Mouse (Mus musculus) testis, adult 2 months (tissue): ENCODE measurements at regions not wholly inside any gene's neighbourhood (a gene's known extent, or its start where the extent isn't known, plus 50 kb on each side); places are given as distances from the start of the nearest gene placed in this dataset.

Experiments used
- H3K27ac ChIP-seq: fragments of 200-500 bp; 2 replicates; pipeline ENCODE4 v1.5.1; 2012; ENCODE audit warnings: low read depth, low read length; ENCODE audit not compliant: control insufficient read depth, insufficient read depth
- H3K27me3 ChIP-seq: fragments of 200-500 bp; 2 replicates; pipeline ENCODE4 v1.6.1; 2012; ENCODE audit warnings: mild to moderate bottlenecking, low read length, moderate library complexity; ENCODE audit not compliant: control insufficient read depth, insufficient read depth
- H3K36me3 ChIP-seq: fragments of 200-500 bp; 2 replicates; pipeline ENCODE4 v1.6.1; 2012; ENCODE audit warnings: mild to moderate bottlenecking, low read length; ENCODE audit not compliant: control insufficient read depth, insufficient read depth
- H3K4me1 ChIP-seq: fragments of 200-500 bp; 2 replicates; pipeline ENCODE4 v1.6.1; 2012; ENCODE audit warnings: low read length; ENCODE audit not compliant: control insufficient read depth, insufficient read depth
- H3K4me3 ChIP-seq: fragments of 200-500 bp; 2 replicates; pipeline ENCODE4 v1.5.1; 2012; ENCODE audit warnings: low read depth, mild to moderate bottlenecking, low read length, moderate library complexity, mixed read lengths; ENCODE audit not compliant: control insufficient read depth
- CTCF ChIP-seq: fragments of 200-500 bp; IDR thresholded peaks from 2 replicates; pipeline ENCODE4 v1.5.1; 2012; ENCODE audit warnings: low read depth, mild to moderate bottlenecking, inconsistent platforms, low read length, moderate library complexity; ENCODE audit not compliant: control insufficient read depth, insufficient read depth, insufficient replicate concordance
- POLR2A ChIP-seq: fragments of 200-500 bp; IDR thresholded peaks from 2 replicates; pipeline ENCODE4 v1.6.1; 2012; ENCODE audit warnings: low read depth, mild to moderate bottlenecking, inconsistent platforms, low read length, moderate library complexity; ENCODE audit not compliant: control insufficient read depth

DNA sequence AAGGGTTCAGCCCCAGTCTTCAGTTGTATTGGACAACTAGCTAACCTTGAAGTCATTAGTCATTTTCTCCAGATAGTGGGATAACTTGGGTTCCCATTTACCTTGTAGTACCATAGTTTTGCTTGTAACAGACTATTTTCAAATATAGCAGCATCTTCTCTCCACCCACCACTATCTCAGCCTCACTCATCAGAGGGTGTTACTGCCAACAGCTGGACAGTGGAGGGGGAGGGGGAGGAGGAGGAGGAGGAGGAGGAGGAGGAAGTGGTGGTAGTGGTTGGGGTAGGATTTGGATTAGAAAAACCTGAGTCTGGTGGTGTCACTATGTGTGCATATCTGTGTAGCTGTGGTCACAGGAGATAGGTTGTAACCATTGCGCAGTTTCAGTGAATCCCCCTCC lies 69.6 kb upstream of the Six2 start:
- Histone ChIP-seq H3K36me3 (no peaks in the 10 kb centered on the region), H3K27me3 (no peaks in the 10 kb centered on the region), H3K4me1 (no peaks in the 10 kb centered on the region), H3K27ac (no peak overlapping the region), H3K4me3 (no peak overlapping the region)
- TF ChIP-seq POLR2A = no peak
- TF ChIP-seq CTCF = no peak

DNA sequence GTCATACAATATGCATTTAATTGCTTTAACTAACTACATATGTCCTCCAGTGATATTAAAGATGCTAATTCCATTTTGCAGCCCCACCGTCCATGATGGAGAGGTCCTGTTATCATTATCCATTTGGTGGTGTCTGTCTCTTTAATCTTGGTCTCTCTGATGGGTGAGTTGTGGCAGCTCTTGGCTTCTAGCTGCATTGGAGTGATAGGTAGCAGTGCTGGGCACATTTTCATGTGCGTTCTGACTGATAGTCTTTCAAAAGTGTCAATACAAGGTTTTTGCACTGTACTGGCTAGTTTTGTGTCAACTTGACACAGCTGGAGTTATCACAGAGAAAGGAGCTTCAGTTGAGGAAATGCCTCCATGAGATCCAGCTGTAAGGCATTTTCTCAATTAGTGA lies 67.5 kb upstream of the Six2 start:
- no peaks in the 10 kb centered on the region for H3K27me3 ChIP-seq
- H3K4me1 ChIP-seq = no peaks in the 10 kb centered on the region
- no peak overlapping the region for H3K4me3 ChIP-seq
- H3K27ac ChIP-seq = no peak overlapping the region
- no peaks in the 10 kb centered on the region for H3K36me3 ChIP-seq
- TF ChIP-seq POLR2A = no peak
- TF ChIP-seq CTCF = no peak

DNA sequence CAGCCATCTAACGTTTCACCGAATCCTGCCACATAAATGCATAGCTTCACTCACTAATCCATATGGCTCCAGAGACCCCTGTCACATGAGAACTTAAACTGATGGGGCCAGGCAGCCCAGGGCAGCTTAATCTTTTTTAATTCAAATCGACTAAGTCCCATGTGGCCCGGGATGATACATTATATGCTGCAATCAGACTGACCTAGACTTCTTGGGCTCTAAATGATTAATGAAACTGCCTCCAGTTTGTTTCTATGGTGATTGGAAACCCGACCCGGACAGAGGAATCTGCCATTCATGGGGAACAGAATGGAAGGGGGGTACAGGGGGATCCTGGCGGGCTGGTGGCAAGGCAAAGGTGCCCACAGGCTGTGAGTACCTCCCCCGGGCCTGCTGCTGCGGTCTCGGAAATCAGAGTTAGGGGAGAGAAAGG lies 60.6 kb upstream of the Six2 start:
- H3K27me3 ChIP-seq = no peaks in the 10 kb centered on the region
- no peak overlapping the region for H3K4me3 ChIP-seq

DNA sequence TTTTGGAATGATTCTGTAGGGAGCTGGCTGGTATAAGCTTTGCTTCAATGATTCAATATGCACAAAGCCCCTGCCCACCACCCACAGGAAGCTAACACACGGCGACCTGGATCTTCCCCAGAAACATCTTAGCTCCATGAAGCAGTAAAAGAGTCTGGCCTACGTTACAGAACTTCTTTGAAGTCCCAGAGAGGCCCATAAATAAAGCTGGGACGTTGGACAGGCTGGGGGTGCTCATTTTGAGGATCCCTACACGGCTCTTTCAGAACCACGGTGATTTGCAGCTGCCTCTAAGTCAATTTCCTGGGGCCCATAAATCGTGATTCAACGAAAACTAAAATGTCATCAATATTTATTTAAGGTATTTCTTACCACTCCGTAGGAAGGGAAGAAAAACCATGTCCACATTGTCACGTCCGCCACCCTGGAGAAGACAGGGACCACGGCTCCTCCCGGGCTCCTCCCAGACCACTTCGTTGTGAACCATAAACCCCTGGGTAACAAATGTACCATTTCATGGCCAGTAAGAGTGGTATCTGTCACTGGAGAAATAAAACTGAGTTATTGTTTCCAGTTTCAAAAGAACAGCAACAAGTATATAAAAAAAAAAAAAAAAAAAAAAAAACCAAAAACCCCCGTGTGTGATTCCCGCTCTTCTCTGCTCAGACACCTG lies 60.0 kb upstream of the Six2 start:
- H3K27me3 ChIP-seq = no peaks in the 10 kb centered on the region
- no peak overlapping the region for H3K27ac ChIP-seq
- no peak for TF ChIP-seq POLR2A
- TF ChIP-seq CTCF = no peak
- H3K4me3 ChIP-seq = no peak overlapping the region
- no peaks in the 10 kb centered on the region for H3K4me1 ChIP-seq
- no peaks in the 10 kb centered on the region for H3K36me3 ChIP-seq

More for the DNA sequence above, 60.6 kb upstream of the Six2 start:
- TF ChIP-seq CTCF = no peak
- TF ChIP-seq POLR2A = no peak
- Histone ChIP-seq H3K4me1 (no peaks in the 10 kb centered on the region), H3K36me3 (no peaks in the 10 kb centered on the region), H3K27ac (no peak overlapping the region)
